Mouse (Mus musculus) left cerebral cortex, adult 11 months (tissue): Measurements from ENCODE around the gene Atat1.

Experiments
- DNase-seq: peaks from one replicate; pipeline ENCODE4 v3.0.0; 2022; ENCODE audit warnings: low spot score

Gene Atat1

GRCm38 (mm10) chr17:35917463-35918251 lies 7.8 kb upstream of the Atat1 start:
- DNase-seq, result no peak

GRCm38 (mm10) chr17:35917143-35917462 lies 7.2 kb upstream of the Atat1 start:
- DNase-seq, result no peak

- DNase-seq, result peak; percentile 99
Observed at GRCm38 (mm10) chr17:35916297-35917142, 6.6 kb upstream of the Atat1 start, which contains the start of the genes Mrps18b and Ppp1r10. Mrps18b (minus strand) TSS chr17:35916389. Ppp1r10 (plus strand) TSS chr17:35916434.

- DNase-seq, result no peak
Observed at GRCm38 (mm10) chr17:35915538-35916296, 5.8 kb upstream of the Atat1 start.

GRCm38 (mm10) chr17:35914975-35915374 lies 5.1 kb upstream of the Atat1 start:
- no peak for DNase-seq

GRCm38 (mm10) chr17:35909186-35909918 lies 523 bp downstream of the Atat1 start:
- no peak for DNase-seq

GRCm38 (mm10) chr17:35907609-35908008 lies 2.3 kb downstream of the Atat1 start:
- DNase-seq, result no peak

GRCm38 (mm10) chr17:35905587-35905986 lies 4.3 kb downstream of the Atat1 start:
- no peak for DNase-seq

GRCm38 (mm10) chr17:35903992-35904355 lies 5.9 kb downstream of the Atat1 start:
- DNase-seq, result no peak

GRCm38 (mm10) chr17:35903343-35903991 lies 6.4 kb downstream of the Atat1 start:
- DNase-seq, result no peak

- DNase-seq, result no peak
Observed at GRCm38 (mm10) chr17:35900636-35901035, 9.2 kb downstream of the Atat1 start.

- no peak for DNase-seq
Observed at GRCm38 (mm10) chr17:35897644-35898573, 12.0 kb downstream of the Atat1 start.

GRCm38 (mm10) chr17:35896781-35897643 lies 12.9 kb downstream of the Atat1 start, which contains the start of gene 2310061I04Rik:
2310061I04Rik (minus strand) TSS chr17:35897431.
- DNase-seq, result peak; percentile 86

GRCm38 (mm10) chr17:35887725-35888124 lies 22.1 kb downstream of the Atat1 start:
- no peak for DNase-seq

- DNase-seq, result no peak
Observed at GRCm38 (mm10) chr17:35883777-35884176, 26.1 kb downstream of the Atat1 start.

GRCm38 (mm10) chr17:35882924-35883323 lies 27.0 kb downstream of the Atat1 start:
- DNase-seq, result no peak

GRCm38 (mm10) chr17:35879245-35880057 lies 30.4 kb downstream of the Atat1 start, which contains the start of gene Dhx16:
Dhx16 (plus strand) TSS chr17:35879819.
- peak; percentile 90 for DNase-seq

- DNase-seq, result no peak
Observed at GRCm38 (mm10) chr17:35874721-35875120, 35.2 kb downstream of the Atat1 start.
